Mouse (Mus musculus) E14TG2a.4 (cell line): Measurements from ENCODE around the gene Med29.

Experiments
- CTCF ChIP-seq: conservative IDR thresholded peaks from 2 replicates; pipeline ENCODE4 v1.5.1; 2014; ENCODE audit warnings: low read length
- NANOG ChIP-seq: IDR thresholded peaks from 2 replicates; pipeline ENCODE4 v1.6.1; 2014; ENCODE audit warnings: borderline replicate concordance, low read length, mixed read lengths
- POU5F1 ChIP-seq: IDR thresholded peaks from 2 replicates; pipeline ENCODE4 v1.6.1; 2014; ENCODE audit warnings: low read length, borderline replicate concordance

DNA sequence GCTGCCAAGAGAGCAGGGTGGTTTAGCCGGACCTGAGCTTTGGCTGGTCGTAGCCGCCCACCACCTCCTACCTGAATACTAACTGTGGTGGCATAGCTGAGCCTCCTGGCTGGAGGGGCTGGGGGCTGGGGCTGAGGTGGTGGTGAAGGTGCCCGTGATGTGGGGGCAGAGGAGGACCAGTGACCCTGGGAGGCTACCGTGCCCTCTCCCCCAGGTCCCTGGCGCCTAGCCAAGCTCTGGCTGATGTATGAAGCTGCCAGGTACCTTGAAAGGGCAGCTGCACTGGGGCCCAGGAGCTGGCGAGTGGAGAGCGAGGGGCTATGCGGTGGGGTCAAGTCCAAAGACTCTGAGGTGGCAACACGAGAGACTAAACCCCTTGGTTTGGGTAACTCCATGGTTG, 32.7 kb downstream of the Med29 start:
- TF ChIP-seq CTCF (no peak), POU5F1 (no peak), NANOG (no peak)
